Mouse (Mus musculus): ENCODE measurements around the gene Gm13287. TPM values are rescaled to one million over a fixed set of nuclear protein-coding genes. Genes with fewer than 3 reads are reported as not detected.
A peak's percentile ranks its signal among the peaks of the same experiment; 100 is the strongest.
"Not testable (repeated sequence)": the region's sequence is repeated elsewhere in the genome, so short reads cannot be mapped to it uniquely, and the experiment has no call there.

Gene Gm13287
- polyA plus RNA-seq, 1 experiment from 2014 or later, result not detected

DNA sequence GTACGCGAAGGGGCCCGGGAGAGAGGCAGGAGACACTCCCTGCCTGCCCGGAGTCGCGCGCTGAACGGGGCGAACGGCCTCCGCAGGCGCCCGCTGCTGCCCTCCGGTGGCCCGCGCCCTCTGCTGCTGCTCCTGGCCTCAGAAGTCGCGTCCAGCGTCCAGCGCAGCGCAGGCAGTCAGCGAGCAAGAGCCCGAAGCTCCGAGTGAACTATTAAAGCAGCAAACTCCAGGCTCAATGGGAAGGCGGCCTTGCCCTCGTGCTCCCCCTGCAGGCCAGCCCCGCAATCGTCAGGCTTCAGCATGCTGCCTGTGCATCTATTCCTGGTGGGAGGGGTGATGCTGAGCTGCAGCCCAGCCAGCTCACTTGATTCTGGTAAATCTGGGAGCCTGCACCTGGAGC, 11.8 kb upstream of the Gm13287 start, which contains the start of gene Gm13278:
Gene Gm13278 (plus strand): TSS at position 301 of the 400 bp plus-strand sequence.
- not testable (repeated sequence) for H3K4me2 ChIP-seq (ENCODE audit: low read depth, low read length); H3K36me3 ChIP-seq (ENCODE audit: control insufficient read depth, insufficient read depth); H3K9ac ChIP-seq (ENCODE audit: low read length); H3K27ac ChIP-seq (ENCODE audit: low read length); H3K4me3 ChIP-seq (ENCODE audit: low read length); ATAC-seq (replicated peaks; ENCODE audit: extremely low read depth, insufficient read depth, low FRiP score); H3K4me1 ChIP-seq (ENCODE audit: control insufficient read depth, insufficient read depth, low read length); H3K9me3 ChIP-seq (replicated peaks; ENCODE audit: control insufficient read depth, low read length); H3K27me3 ChIP-seq (ENCODE audit: control insufficient read depth, insufficient read depth, low read length)
- no CpG with 5 or more reads among the region's 28 CpGs for WGBS

- 0% methylated on average over 10 of the region's 52 CpGs for WGBS
- H3K36me3 ChIP-seq (ENCODE audit: control insufficient read depth, insufficient read depth); H3K27ac ChIP-seq (ENCODE audit: low read length); ATAC-seq (replicated peaks; ENCODE audit: extremely low read depth, insufficient read depth, low FRiP score); H3K4me3 ChIP-seq (ENCODE audit: low read length); H3K4me1 ChIP-seq (ENCODE audit: control insufficient read depth, insufficient read depth, low read length); H3K9me3 ChIP-seq (replicated peaks; ENCODE audit: control insufficient read depth, low read length); H3K27me3 ChIP-seq (ENCODE audit: control insufficient read depth, insufficient read depth, low read length); H3K4me2 ChIP-seq (ENCODE audit: low read depth, low read length); H3K9ac ChIP-seq (ENCODE audit: low read length): not testable (repeated sequence)
Observed at GRCm38 (mm10) chr4:88793936-88794675, 8.9 kb upstream of the Gm13287 start, which contains the start of gene Gm13275. Gene Gm13275, plus strand, starts transcription at chr4:88794487.

- not testable (repeated sequence) for H3K36me3 ChIP-seq (ENCODE audit: control insufficient read depth, insufficient read depth); H3K4me3 ChIP-seq (ENCODE audit: low read length); H3K27me3 ChIP-seq (ENCODE audit: control insufficient read depth, insufficient read depth, low read length); H3K9me3 ChIP-seq (replicated peaks; ENCODE audit: control insufficient read depth, low read length); ATAC-seq (replicated peaks; ENCODE audit: extremely low read depth, insufficient read depth, low FRiP score); H3K9ac ChIP-seq (ENCODE audit: low read length); H3K27ac ChIP-seq (ENCODE audit: low read length); H3K4me2 ChIP-seq (ENCODE audit: low read depth, low read length); H3K4me1 ChIP-seq (ENCODE audit: control insufficient read depth, insufficient read depth, low read length)
- WGBS, result no CpG with 5 or more reads among the region's 28 CpGs
Observed at GRCm38 (mm10) chr4:88797097-88797496, 6.0 kb upstream of the Gm13287 start, which contains the start of gene Gm13279. Gene Gm13279, plus strand, starts transcription at chr4:88797397.

GRCm38 (mm10) chr4:88799365-88799764, 3.7 kb upstream of the Gm13287 start, which contains the start of gene Gm13285:
Gene Gm13285, plus strand, starts transcription at chr4:88799665.
- not testable (repeated sequence) for H3K9ac ChIP-seq (ENCODE audit: low read length); H3K4me1 ChIP-seq (ENCODE audit: control insufficient read depth, insufficient read depth, low read length); H3K27ac ChIP-seq (ENCODE audit: low read length); H3K27me3 ChIP-seq (ENCODE audit: control insufficient read depth, insufficient read depth, low read length); H3K36me3 ChIP-seq (ENCODE audit: control insufficient read depth, insufficient read depth); H3K4me3 ChIP-seq (ENCODE audit: low read length); H3K9me3 ChIP-seq (replicated peaks; ENCODE audit: control insufficient read depth, low read length); H3K4me2 ChIP-seq (ENCODE audit: low read depth, low read length); ATAC-seq (replicated peaks; ENCODE audit: extremely low read depth, insufficient read depth, low FRiP score)
- WGBS, result 8% methylated on average over 5 of the region's 7 CpGs

DNA sequence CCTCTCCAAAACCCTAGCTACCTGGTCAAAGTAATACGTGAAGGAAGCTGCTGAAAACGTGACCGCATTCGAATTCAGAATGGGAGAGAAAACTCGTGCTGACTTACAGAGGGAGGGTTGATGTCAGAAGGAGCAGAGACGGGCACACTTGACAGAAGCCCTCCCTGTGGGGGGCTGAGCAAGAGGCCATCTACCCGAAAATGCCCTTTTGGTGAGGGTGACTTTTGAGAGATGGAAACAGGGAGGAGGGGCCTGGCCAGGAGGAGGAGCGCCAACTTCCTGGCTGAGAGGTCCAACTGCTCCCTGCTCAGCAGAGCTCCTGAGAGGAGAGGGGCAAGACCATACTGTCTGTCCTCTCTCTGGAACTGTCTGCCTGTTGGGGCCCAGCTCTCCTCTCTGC, 2.2 kb downstream of the Gm13287 start, which contains the start of gene Gm13288:
Gene Gm13288 (plus strand): TSS at position 301 of the 400 bp plus-strand sequence.
- not testable (repeated sequence) for H3K36me3 ChIP-seq (ENCODE audit: control insufficient read depth, insufficient read depth); H3K4me2 ChIP-seq (ENCODE audit: low read depth, low read length); ATAC-seq (replicated peaks; ENCODE audit: extremely low read depth, insufficient read depth, low FRiP score); H3K9me3 ChIP-seq (replicated peaks; ENCODE audit: control insufficient read depth, low read length); H3K4me1 ChIP-seq (ENCODE audit: control insufficient read depth, insufficient read depth, low read length); H3K9ac ChIP-seq (ENCODE audit: low read length); H3K27me3 ChIP-seq (ENCODE audit: control insufficient read depth, insufficient read depth, low read length); H3K27ac ChIP-seq (ENCODE audit: low read length)
- peak within 1 kb of the TSS; percentile 34 for H3K4me3 ChIP-seq (ENCODE audit: low read length)
- WGBS, result no CpG with 5 or more reads among the region's 8 CpGs

DNA sequence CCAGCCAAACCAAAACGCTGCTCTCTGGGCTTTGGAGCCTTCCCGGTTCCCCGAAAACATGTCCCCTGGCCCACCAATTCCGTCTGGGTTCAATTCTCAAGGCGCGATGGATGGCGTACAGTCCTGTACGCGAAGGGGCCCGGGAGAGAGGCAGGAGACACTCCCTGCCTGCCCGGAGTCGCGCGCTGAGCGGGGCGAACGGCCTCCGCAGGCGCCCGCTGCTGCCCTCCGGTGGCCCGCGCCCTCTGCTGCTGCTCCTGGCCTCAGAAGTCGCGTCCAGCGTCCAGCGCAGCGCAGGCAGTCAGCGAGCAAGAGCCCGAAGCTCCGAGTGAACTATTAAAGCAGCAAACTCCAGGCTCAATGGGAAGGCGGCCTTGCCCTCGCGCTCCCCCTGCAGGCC, 2.7 kb downstream of the Gm13287 start:
- H3K4me2 ChIP-seq (ENCODE audit: low read depth, low read length), result not testable (repeated sequence)
- 0% methylated on average over 9 of the region's 34 CpGs for WGBS

GRCm38 (mm10) chr4:88815928-88816327, 12.9 kb downstream of the Gm13287 start, which contains the start of gene Ifna7:
Gene Ifna7, plus strand, starts transcription at chr4:88816228.
- Histone ChIP-seq H3K36me3 (ENCODE audit: control insufficient read depth, insufficient read depth) (no peaks in the 10 kb centered on the region), H3K9ac (ENCODE audit: low read length) (no peak within 1 kb of the TSS), H3K4me1 (ENCODE audit: control insufficient read depth, insufficient read depth, low read length) (no peaks in the 10 kb centered on the region), H3K27ac (ENCODE audit: low read length) (no peak within 1 kb of the TSS), H3K9me3 (replicated peaks; ENCODE audit: control insufficient read depth, low read length) (no peaks in the 10 kb centered on the region), H3K4me2 (ENCODE audit: low read depth, low read length) (no peak within 1 kb of the TSS), H3K27me3 (ENCODE audit: control insufficient read depth, insufficient read depth, low read length) (no peaks in the 10 kb centered on the region), H3K4me3 (ENCODE audit: low read length) (no peak within 1 kb of the TSS)
- ATAC-seq (replicated peaks; ENCODE audit: extremely low read depth, insufficient read depth, low FRiP score), result no peak
- 54% methylated on average over 3 of the region's 3 CpGs for WGBS

More for the DNA sequence above, 2.7 kb downstream of the Gm13287 start:
- H3K27ac ChIP-seq (ENCODE audit: low read length); ATAC-seq (replicated peaks; ENCODE audit: extremely low read depth, insufficient read depth, low FRiP score); H3K4me1 ChIP-seq (ENCODE audit: control insufficient read depth, insufficient read depth, low read length); H3K9ac ChIP-seq (ENCODE audit: low read length); H3K9me3 ChIP-seq (replicated peaks; ENCODE audit: control insufficient read depth, low read length); H3K27me3 ChIP-seq (ENCODE audit: control insufficient read depth, insufficient read depth, low read length); H3K36me3 ChIP-seq (ENCODE audit: control insufficient read depth, insufficient read depth): not testable (repeated sequence)
- H3K4me3 ChIP-seq (ENCODE audit: low read length), result peak overlapping the region; percentile 34

GRCm38 (mm10) chr4:88819659-88820058, 16.6 kb downstream of the Gm13287 start, which contains the start of gene Ifna11:
Gene Ifna11, plus strand, starts transcription at chr4:88819959.
- no peak for ATAC-seq (replicated peaks; ENCODE audit: extremely low read depth, insufficient read depth, low FRiP score)
- H3K4me2 ChIP-seq (ENCODE audit: low read depth, low read length), result no peak within 1 kb of the TSS

DNA sequence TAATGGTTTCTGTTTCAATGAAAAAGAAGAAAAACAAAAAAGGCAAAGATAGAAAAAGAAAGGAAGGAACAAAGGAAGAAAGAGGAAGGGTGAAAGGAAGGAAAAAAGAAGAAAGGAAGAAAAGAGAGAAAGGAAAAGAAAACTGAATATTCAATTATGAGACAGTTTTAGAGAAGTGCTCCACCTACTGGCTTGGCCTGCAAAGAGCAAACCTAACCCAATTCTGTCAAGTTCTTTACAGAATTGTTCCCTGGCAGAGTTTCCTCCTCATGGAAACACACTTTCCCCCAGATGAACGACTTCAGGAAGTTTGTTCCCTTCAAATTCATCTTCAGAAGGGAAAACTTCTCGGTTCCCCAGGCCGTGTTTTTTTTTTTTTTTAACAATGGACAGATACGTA, 19.9 kb downstream of the Gm13287 start:
- Histone ChIP-seq H3K9ac (ENCODE audit: low read length) (no peak overlapping the region), H3K36me3 (ENCODE audit: control insufficient read depth, insufficient read depth) (no peaks in the 10 kb centered on the region), H3K9me3 (replicated peaks; ENCODE audit: control insufficient read depth, low read length) (no peaks in the 10 kb centered on the region), H3K27ac (ENCODE audit: low read length) (no peak overlapping the region), H3K4me3 (ENCODE audit: low read length) (no peak overlapping the region), H3K27me3 (ENCODE audit: control insufficient read depth, insufficient read depth, low read length) (no peaks in the 10 kb centered on the region), H3K4me1 (ENCODE audit: control insufficient read depth, insufficient read depth, low read length) (no peaks in the 10 kb centered on the region), H3K4me2 (ENCODE audit: low read depth, low read length) (no peak overlapping the region)
- ATAC-seq (replicated peaks; ENCODE audit: extremely low read depth, insufficient read depth, low FRiP score), result no peak
- 21% methylated on average over 4 of the region's 4 CpGs for WGBS

More at GRCm38 (mm10) chr4:88819659-88820058, 16.6 kb downstream of the Gm13287 start, which contains the start of gene Ifna11:
- no peaks in the 10 kb centered on the region for H3K36me3 ChIP-seq (ENCODE audit: control insufficient read depth, insufficient read depth)
- no peak within 1 kb of the TSS for H3K27ac ChIP-seq (ENCODE audit: low read length)
- WGBS, result 60% methylated on average over 1 of the region's 1 CpGs
- no peaks in the 10 kb centered on the region for H3K4me1 ChIP-seq (ENCODE audit: control insufficient read depth, insufficient read depth, low read length)
- H3K9me3 ChIP-seq (replicated peaks; ENCODE audit: control insufficient read depth, low read length), result no peaks in the 10 kb centered on the region
- H3K27me3 ChIP-seq (ENCODE audit: control insufficient read depth, insufficient read depth, low read length), result no peaks in the 10 kb centered on the region
- H3K4me3 ChIP-seq (ENCODE audit: low read length), result no peak within 1 kb of the TSS
- no peak within 1 kb of the TSS for H3K9ac ChIP-seq (ENCODE audit: low read length)
